Mouse (Mus musculus) lung, embryonic 16.5 days (tissue): ENCODE data around the gene Recql5. TPM values are rescaled to one million over a fixed set of nuclear protein-coding genes. Genes with fewer than 3 reads are reported as not detected.
A peak's percentile ranks its signal among the peaks of the same experiment; 100 is the strongest.

Source experiments
- ATAC-seq: fragments of 200-750 bp; cut with Nextera tagmentation; 2 replicates; pipeline ENCODE4 v1.8.0; 2017; ENCODE audit warnings: low read depth, mild to moderate bottlenecking, moderate library complexity
- H3K27ac ChIP-seq: fragments of 300-500 bp; sonication (generic); 2 replicates; pipeline ENCODE4 v1.5.1; 2014; ENCODE audit warnings: mild to moderate bottlenecking, control low read depth, low read length
- H3K27me3 ChIP-seq: fragments of 300-500 bp; sonication (generic); 2 replicates; pipeline ENCODE4 v1.6.1; 2014; ENCODE audit warnings: low read depth, low read length, mixed read lengths; ENCODE audit not compliant: control insufficient read depth, insufficient read depth
- H3K36me3 ChIP-seq: fragments of 300-500 bp; sonication (generic); 2 replicates; pipeline ENCODE4 v1.6.1; 2014; ENCODE audit warnings: low read length; ENCODE audit not compliant: control insufficient read depth, insufficient read depth
- H3K4me1 ChIP-seq: fragments of 300-500 bp; sonication (generic); replicated peaks from 2 replicates; pipeline ENCODE4 v1.6.1; 2014; ENCODE audit warnings: low read length, mixed read lengths; ENCODE audit not compliant: control insufficient read depth, insufficient read depth
- H3K4me2 ChIP-seq: fragments of 300-500 bp; sonication (generic); 2 replicates; pipeline ENCODE4 v1.6.1; 2014; ENCODE audit warnings: low read depth, low read length, control low read depth
- H3K4me3 ChIP-seq: fragments of 300-500 bp; sonication (generic); 2 replicates; pipeline ENCODE4 v1.5.1; 2014; ENCODE audit warnings: mild to moderate bottlenecking, low read length, control low read depth
- H3K9ac ChIP-seq: fragments of 300-500 bp; sonication (generic); 2 replicates; pipeline ENCODE4 v1.6.1; 2014; ENCODE audit warnings: low read length, control low read depth
- H3K9me3 ChIP-seq: fragments of 300-500 bp; sonication (generic); 2 replicates; pipeline ENCODE4 v1.6.1; 2016; ENCODE audit warnings: low read length; ENCODE audit not compliant: control insufficient read depth
- WGBS: fragments of 180-500 bp; shearing (Covaris S2); extraction: QIAGEN DNeasy Blood & Tissue Kit; methylation state at CpG from one replicate; pipeline ENCODE4 v1.1.7; 2014; 5-methylcytosine and 5-hydroxymethylcytosine counted together
- polyA plus RNA-seq: library from polyadenylated mRNA; unstranded; fragments of >200 nt; fragmentation: Nextera tagmentation; extraction: Ambion mirVana; gene quantifications from 2 replicates; pipeline ENCODE4 v1.2.1, GENCODE M21; 2015

Gene Recql5
- polyA plus RNA-seq, 1 experiment from 2014 or later: 25.7 TPM

DNA sequence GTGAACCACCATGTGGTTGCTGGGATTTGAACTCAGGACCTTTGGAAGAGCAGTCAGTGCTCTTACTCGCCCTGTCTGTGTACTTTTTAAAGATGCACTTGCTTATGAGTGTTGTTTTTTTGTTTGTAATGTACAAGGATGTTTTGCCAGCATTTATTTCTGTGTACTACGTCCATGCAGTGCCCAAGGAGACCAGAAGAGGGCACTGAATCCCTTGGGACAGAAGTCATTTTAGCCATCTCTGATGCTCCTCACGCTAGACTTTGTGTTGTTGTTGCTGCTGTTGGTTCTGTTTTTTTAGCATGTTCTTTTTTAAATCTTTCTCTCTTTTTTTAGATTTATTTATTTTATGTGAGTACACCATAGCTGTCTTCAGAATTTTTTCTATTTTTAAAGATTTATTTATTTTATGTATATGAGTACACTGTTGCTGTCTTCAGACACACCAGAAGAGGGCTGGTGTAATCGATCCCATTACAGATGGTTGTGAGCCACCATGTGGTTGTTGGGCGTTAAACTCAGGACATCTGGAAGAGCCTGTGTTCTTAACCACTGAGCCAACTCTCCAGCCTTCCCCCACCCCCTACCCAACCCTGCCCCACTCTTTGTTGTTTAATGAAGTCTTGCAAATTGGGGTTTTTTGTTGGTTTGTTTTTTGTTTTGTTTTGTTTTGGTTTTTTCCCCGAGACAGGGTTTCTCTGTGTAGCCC, 13.0 kb downstream of the Recql5 start:
- peaks cover 6% of the 10 kb centered on the region for H3K36me3 ChIP-seq
- H3K27ac ChIP-seq: no peak overlapping the region
- H3K9ac ChIP-seq: no peak overlapping the region
- no peak overlapping the region for H3K4me2 ChIP-seq
- H3K4me1 ChIP-seq: no peaks in the 10 kb centered on the region
- H3K9me3 ChIP-seq: no peaks in the 10 kb centered on the region
- no peaks in the 10 kb centered on the region for H3K27me3 ChIP-seq
- WGBS: 30% methylated on average over 6 of the region's 6 CpGs
- H3K4me3 ChIP-seq: no peak overlapping the region
- no peak for ATAC-seq

DNA sequence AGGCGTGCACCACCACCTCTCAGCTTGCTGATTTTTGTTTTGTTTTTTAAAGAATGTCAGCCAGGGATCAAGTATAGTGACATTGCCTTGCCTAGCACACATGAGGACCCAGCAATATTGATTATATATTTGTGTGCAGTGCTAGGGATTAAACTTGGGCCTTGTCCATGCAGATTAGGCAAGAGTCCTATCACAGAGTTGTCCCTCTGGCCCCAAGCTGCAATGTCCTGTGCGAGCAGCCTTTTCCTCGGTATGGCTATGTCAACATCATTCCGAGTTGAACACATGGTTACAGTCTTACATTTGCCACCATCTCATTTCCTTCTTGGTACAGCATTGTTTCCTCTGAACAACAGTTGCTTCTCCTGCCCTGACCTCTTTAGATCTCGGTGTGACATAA, 14.2 kb downstream of the Recql5 start:
- ATAC-seq: no peak
- no peak overlapping the region for H3K9ac ChIP-seq
- peaks cover 8% of the 10 kb centered on the region for H3K36me3 ChIP-seq

DNA sequence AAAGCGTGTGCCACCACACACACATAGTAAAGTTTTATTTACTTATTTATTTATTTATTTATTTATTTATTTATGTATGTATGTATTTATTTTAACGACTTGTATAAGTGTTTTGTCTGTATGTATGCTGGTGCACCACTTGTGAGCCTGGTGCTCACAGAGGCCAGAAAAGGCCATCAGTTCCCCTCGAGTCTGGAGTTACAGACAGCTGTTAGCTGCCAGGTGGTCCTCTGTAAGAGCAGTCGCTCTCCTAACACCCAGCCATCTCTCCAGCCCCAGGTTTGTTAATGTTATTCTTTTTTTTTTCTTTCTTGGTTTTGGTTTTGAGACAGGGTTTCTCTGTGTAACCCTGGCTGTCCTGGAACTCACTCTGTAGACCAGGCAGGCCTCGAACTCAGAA, 14.6 kb downstream of the Recql5 start:
- Histone ChIP-seq H3K36me3 (peaks cover 8% of the 10 kb centered on the region), H3K27me3 (no peaks in the 10 kb centered on the region), H3K9ac (no peak overlapping the region), H3K4me3 (no peak overlapping the region), H3K4me2 (no peak overlapping the region), H3K27ac (no peak overlapping the region), H3K9me3 (no peaks in the 10 kb centered on the region), H3K4me1 (no peaks in the 10 kb centered on the region; the same call in 1 of the 2 replicates)
- WGBS: 84% methylated on average over 5 of the region's 5 CpGs
- no peak for ATAC-seq

More for the DNA sequence above, 14.2 kb downstream of the Recql5 start:
- H3K4me1 ChIP-seq: no peaks in the 10 kb centered on the region; the same call in 1 of the 2 replicates
- no peaks in the 10 kb centered on the region for H3K9me3 ChIP-seq
- H3K27ac ChIP-seq: no peak overlapping the region
- no peak overlapping the region for H3K4me3 ChIP-seq
- no peak overlapping the region for H3K4me2 ChIP-seq
- 88% methylated on average over 5 of the region's 5 CpGs for WGBS
- H3K27me3 ChIP-seq: no peaks in the 10 kb centered on the region

DNA sequence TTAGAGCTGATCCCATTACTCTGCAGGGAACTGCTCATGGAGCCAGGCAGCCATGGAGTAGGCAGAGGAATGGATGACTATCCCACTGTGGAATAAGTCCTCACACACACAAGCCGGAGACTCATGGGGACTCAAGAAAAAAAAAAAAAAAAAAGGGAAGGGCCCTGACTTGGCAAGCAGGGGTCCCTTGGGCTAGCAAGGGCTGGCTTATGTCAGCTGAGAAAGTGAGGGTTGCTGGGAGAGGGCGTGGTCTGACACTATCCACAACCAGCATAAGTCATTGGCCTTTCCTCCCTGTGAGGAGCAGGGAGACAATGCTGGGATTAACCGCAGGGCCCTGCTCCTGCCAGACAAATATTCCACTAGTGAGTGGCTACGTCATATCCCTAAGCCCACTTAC, 16.7 kb downstream of the Recql5 start:
- peaks cover 6% of the 10 kb centered on the region for H3K36me3 ChIP-seq
- WGBS: 86% methylated on average over 4 of the region's 4 CpGs

DNA sequence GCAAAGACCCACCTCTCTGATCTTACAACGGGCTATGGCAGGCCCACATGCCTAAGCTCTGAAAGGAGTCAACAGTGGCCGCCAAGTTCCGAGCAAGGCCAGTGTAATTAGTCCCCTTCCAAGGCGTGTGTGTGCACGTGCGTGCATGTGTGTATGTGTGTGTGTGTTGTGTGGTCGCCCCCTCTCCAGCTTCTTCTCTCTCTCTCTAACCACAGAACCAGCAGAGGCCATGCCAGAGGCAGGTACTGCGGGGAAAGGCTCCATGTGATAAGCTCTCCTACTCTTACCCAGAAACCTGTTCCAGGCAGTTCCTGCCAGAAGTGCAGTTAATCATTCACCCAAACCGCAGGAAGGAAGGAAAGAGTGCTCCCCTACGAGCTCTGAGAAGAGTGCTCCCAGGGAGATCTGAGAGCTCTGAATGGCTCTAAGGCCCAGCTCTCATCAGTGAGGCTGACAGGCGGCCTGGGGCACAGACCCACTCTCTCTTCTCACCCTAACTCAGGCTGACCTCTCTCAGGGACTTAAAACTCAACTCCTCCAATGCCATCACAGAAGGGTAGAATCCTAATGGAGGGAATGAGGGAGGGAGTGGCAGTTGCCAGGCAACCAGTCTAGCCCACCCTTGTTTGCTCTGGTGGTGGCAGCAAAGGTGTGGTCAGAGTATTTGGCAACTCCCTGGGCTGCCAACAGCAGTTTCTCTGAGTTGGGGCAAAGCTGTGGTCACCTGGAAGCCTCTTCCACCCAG, 21.5 kb downstream of the Recql5 start, which contains the start of gene Smim6:
Gene Smim6, plus strand, starts transcription at position 386 of the 745 bp plus-strand sequence.
- Histone ChIP-seq H3K9ac (peak within 1 kb of the TSS; percentile 61), H3K4me2 (peak within 1 kb of the TSS; percentile 54), H3K27me3 (no peaks in the 10 kb centered on the region), H3K9me3 (no peaks in the 10 kb centered on the region), H3K4me3 (peak within 1 kb of the TSS; percentile 36), H3K4me1 (peaks cover 5% of the 10 kb centered on the region), H3K36me3 (peaks cover 6% of the 10 kb centered on the region; the same call in 1 of the 2 replicates), H3K27ac (peak within 1 kb of the TSS; percentile 97)
- WGBS: 51% methylated on average over 11 of the region's 11 CpGs
- ATAC-seq: peak; percentile 92

More for the DNA sequence above, 16.7 kb downstream of the Recql5 start:
- Histone ChIP-seq H3K27ac (no peak overlapping the region), H3K4me1 (peaks cover 2% of the 10 kb centered on the region), H3K4me3 (no peak overlapping the region), H3K27me3 (no peaks in the 10 kb centered on the region), H3K9ac (no peak overlapping the region), H3K4me2 (no peak overlapping the region), H3K9me3 (no peaks in the 10 kb centered on the region)
- no peak for ATAC-seq

DNA sequence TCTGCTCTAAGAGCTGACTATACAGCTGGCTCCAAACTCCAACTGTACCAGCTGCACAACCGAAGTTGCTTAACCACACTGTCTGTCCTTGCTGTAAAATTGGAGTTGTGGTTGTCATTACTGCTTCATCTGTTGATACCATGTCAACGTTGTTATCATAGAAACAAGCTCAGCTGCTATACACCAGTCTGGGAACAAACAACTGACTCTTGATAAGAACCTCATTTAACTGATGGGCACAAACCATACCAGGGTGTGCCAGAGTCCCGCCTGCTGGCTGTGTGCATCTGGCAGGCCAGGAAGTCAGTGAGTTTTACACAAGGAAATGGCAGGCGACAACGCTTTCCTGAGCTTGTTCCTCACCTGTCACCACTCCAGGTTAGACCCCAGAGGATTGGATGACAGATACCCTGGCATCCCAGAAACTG, 22.1 kb downstream of the Recql5 start:
- Histone ChIP-seq H3K9me3 (no peaks in the 10 kb centered on the region), H3K27ac (peak overlapping the region; percentile 97), H3K4me1 (peaks cover 6% of the 10 kb centered on the region), H3K4me2 (no peak overlapping the region; the same call in 1 of the 2 replicates), H3K4me3 (no peak overlapping the region), H3K36me3 (peaks cover 6% of the 10 kb centered on the region; the same call in 1 of the 2 replicates), H3K27me3 (no peaks in the 10 kb centered on the region), H3K9ac (peak overlapping the region; percentile 25; the same call in 1 of the 2 replicates)
- no peak for ATAC-seq
- WGBS: 70% methylated on average over 5 of the region's 5 CpGs

DNA sequence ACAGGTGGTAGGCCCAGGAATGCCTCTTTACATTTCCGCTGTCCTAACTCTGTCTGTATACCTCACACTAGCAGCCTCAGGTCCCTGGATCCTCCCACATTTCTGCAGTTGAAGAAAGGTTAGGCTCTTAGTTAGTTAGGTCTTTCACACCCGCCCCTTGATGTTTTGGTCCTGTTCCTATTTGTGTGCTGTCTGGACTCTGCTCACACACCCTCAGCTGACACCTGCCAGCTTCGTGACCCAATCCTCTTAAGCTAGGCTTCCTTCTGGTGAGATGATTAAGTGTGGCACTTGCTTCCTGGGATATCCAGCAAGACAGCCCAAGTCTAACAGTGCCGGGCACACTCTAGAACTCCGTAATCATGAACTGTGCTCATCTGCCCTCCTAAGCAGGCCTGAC, 26.8 kb downstream of the Recql5 start:
- H3K9ac ChIP-seq: no peak overlapping the region
- no peaks in the 10 kb centered on the region for H3K36me3 ChIP-seq
- 84% methylated on average over 5 of the region's 5 CpGs for WGBS
- ATAC-seq: no peak
- H3K27me3 ChIP-seq: no peaks in the 10 kb centered on the region
- H3K4me2 ChIP-seq: no peak overlapping the region
- no peaks in the 10 kb centered on the region for H3K9me3 ChIP-seq
- no peak overlapping the region for H3K27ac ChIP-seq
- no peak overlapping the region for H3K4me3 ChIP-seq
- H3K4me1 ChIP-seq: peaks cover 48% of the 10 kb centered on the region

DNA sequence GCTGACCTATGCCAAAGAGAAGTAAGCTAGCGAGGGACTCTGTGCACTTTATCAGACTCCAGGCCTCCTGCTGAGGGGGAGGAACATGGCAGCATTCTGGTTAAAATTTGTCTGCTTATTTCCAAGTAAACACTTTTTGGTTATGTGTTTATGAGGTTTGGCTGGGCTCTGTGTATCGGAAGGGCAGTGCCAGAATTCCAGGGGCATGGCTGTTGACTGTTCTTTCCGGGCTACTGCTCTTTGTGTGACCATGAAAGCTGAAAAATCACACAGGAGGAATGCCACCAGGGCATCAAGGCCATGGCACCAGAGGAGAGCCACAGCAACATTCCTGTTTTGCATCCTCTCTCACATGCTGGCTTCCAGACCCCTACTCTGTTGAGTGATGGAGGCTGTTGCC, 27.2 kb downstream of the Recql5 start:
- H3K27ac ChIP-seq: no peak overlapping the region
- H3K4me2 ChIP-seq: no peak overlapping the region
- no peak for ATAC-seq
- no peaks in the 10 kb centered on the region for H3K36me3 ChIP-seq
- H3K9ac ChIP-seq: peak overlapping the region; percentile 21; the same call in 1 of the 2 replicates
- H3K27me3 ChIP-seq: no peaks in the 10 kb centered on the region
- no peak overlapping the region for H3K4me3 ChIP-seq
- peaks cover 48% of the 10 kb centered on the region for H3K4me1 ChIP-seq
- H3K9me3 ChIP-seq: no peaks in the 10 kb centered on the region
- 75% methylated on average over 3 of the region's 3 CpGs for WGBS
